Mouse (Mus musculus) liver, embryonic 11.5 days (tissue): ENCODE results near the gene Rtn4rl1. TPM values are rescaled to one million over a fixed set of nuclear protein-coding genes. Genes with fewer than 3 reads are reported as not detected.

Experiments used
- ATAC-seq: fragments of 200-750 bp; cut with Nextera tagmentation; replicated peaks from 2 replicates; pipeline ENCODE4 v1.8.0; 2017; ENCODE audit warnings: moderate number of reproducible peaks, mild to moderate bottlenecking, moderate TSS enrichment, moderate library complexity; ENCODE audit not compliant: low FRiP score
- DNase-seq: peaks from one replicate; pipeline ENCODE4 v3.0.0-alpha.2; 2017; ENCODE audit warnings: low spot score
- H3K27ac ChIP-seq: fragments of 300-500 bp; sonication (generic); 2 replicates; pipeline ENCODE4 v1.5.1; 2014; ENCODE audit warnings: mild to moderate bottlenecking, low read depth, low read length, control low read depth
- H3K27me3 ChIP-seq: fragments of 300-500 bp; sonication (generic); replicated peaks from 2 replicates; pipeline ENCODE4 v1.6.1; 2014; ENCODE audit warnings: low read length, mixed read lengths; ENCODE audit not compliant: control insufficient read depth, insufficient read depth
- H3K36me3 ChIP-seq: fragments of 300-500 bp; sonication (generic); 2 replicates; pipeline ENCODE4 v1.6.1; 2014; ENCODE audit warnings: mild to moderate bottlenecking, low read length, moderate library complexity, mixed read lengths; ENCODE audit not compliant: control insufficient read depth, insufficient read depth
- H3K4me1 ChIP-seq: fragments of 300-500 bp; sonication (generic); replicated peaks from 2 replicates; pipeline ENCODE4 v1.6.1; 2014; ENCODE audit warnings: low read length, mixed read lengths; ENCODE audit not compliant: control insufficient read depth, insufficient read depth
- H3K4me2 ChIP-seq: fragments of 300-500 bp; sonication (generic); 2 replicates; pipeline ENCODE4 v1.6.1; 2014; ENCODE audit warnings: mild to moderate bottlenecking, control low read depth, moderate library complexity
- H3K4me3 ChIP-seq: fragments of 300-500 bp; sonication (generic); 2 replicates; pipeline ENCODE4 v1.5.1; 2014; ENCODE audit warnings: low read depth, low read length, control low read depth
- H3K9ac ChIP-seq: fragments of 300-500 bp; sonication (generic); 2 replicates; pipeline ENCODE4 v1.6.1; 2014; ENCODE audit warnings: low read depth, low read length, control low read depth
- H3K9me3 ChIP-seq: fragments of 300-500 bp; sonication (generic); 2 replicates; pipeline ENCODE4 v1.6.1; 2016; ENCODE audit warnings: low read length, inconsistent platforms, mixed read lengths; ENCODE audit not compliant: control insufficient read depth
- WGBS: fragments of 180-500 bp; shearing (Covaris S2); extraction: QIAGEN DNeasy Blood & Tissue Kit; methylation state at CpG from one replicate; pipeline ENCODE4 v1.1.7; 2014; 5-methylcytosine and 5-hydroxymethylcytosine counted together
- polyA plus RNA-seq: library from polyadenylated mRNA; unstranded; fragments of >200 nt; fragmentation: Nextera tagmentation; extraction: Ambion mirVana; gene quantifications from 2 replicates; pipeline ENCODE4 v1.2.1, GENCODE M21; 2014

Rtn4rl1 gene
- polyA plus RNA-seq, 1 experiment from 2014 or later = 2.9 TPM

DNA sequence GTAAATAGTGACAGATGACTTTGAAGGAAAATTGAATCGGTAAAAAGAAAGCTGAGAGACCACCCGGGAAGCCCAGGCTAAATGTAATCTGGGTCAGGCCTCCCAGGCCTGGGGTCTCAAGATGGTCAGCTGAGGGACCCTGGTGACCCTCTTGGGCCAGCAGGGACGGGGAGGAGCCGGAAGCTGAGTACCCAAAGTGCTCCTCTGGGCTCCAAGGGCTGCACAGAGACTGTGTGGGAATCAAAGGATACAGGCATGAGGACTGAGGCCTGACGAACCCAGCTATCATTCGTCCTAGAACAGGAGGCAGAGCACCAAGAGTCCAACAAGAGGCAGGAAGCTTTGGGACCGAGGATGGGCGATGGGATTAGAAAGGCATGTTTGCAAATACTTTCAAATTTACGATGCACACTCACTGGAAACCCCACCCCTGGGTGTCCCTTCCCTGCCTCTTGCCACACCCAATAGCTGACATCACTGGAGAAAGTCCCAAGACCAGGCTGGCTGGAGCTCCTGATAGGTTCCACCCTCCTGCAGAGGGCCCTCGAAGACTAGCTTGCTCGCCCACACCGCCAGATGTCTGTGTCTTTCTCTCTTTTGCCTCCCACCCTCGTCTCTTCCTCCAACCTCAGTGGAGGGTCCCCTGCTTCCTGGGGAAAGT, 60.8 kb downstream of the Rtn4rl1 start:
- H3K27me3 ChIP-seq = no peaks in the 10 kb centered on the region
- H3K4me3 ChIP-seq = 0 out of 2 replicates have a peak overlapping the region, but pooled peaks have one; percentile 6
- WGBS = 54% methylated on average over 13 of the region's 13 CpGs
- no peak overlapping the region for H3K9ac ChIP-seq
- peaks cover 12% of the 10 kb centered on the region for H3K4me1 ChIP-seq
- no peak for DNase-seq
- H3K27ac ChIP-seq = no peak overlapping the region
- ATAC-seq = peak; percentile 93
- H3K4me2 ChIP-seq = peak overlapping the region; percentile 50
- no peaks in the 10 kb centered on the region for H3K9me3 ChIP-seq
- H3K36me3 ChIP-seq = no peaks in the 10 kb centered on the region

- 57% methylated on average over 5 of the region's 5 CpGs for WGBS
- peaks cover 8% of the 10 kb centered on the region for H3K4me1 ChIP-seq
- no peak overlapping the region for H3K27ac ChIP-seq
- no peaks in the 10 kb centered on the region for H3K27me3 ChIP-seq
- no peaks in the 10 kb centered on the region for H3K9me3 ChIP-seq
- H3K4me3 ChIP-seq = no peak overlapping the region
- no peak overlapping the region for H3K9ac ChIP-seq
- no peaks in the 10 kb centered on the region for H3K36me3 ChIP-seq
- H3K4me2 ChIP-seq = no peak overlapping the region
- DNase-seq (no peak), ATAC-seq (no peak)
Measured at GRCm38 (mm10) chr11:75255330-75255729, 61.7 kb downstream of the Rtn4rl1 start.

DNA sequence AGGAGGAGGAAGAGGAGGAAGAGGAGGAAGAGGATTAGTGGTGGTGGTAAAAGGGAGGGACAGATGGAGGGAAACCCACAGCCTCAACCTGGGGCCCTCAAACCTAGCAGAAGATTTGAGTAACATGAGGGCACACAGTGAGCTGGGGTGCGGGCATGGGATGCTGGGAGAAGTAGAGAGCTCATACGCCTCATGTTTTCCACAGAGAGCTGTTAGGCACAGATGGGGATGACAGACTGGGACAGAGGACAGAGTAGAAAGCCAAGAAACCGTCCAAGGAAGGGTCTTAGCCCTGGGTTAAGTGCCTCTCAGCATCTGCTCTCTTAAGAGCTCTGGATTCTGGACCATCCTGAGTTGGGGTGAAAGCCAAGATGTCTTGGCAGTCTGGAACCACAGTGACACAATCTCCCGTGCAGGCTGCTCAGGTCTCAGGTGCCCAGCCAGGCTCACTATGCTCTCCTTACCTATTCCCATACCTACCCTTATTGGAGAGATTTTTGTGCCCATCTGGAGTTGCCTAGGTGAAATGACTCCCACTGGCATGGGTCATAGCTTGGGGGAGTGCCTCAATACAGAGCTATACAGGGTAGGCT, 63.6 kb downstream of the Rtn4rl1 start:
- no peaks in the 10 kb centered on the region for H3K36me3 ChIP-seq
- 80% methylated on average over 4 of the region's 4 CpGs for WGBS
- no peak overlapping the region for H3K4me2 ChIP-seq
- no peak overlapping the region for H3K9ac ChIP-seq
- no peak overlapping the region for H3K27ac ChIP-seq
- H3K27me3 ChIP-seq = no peaks in the 10 kb centered on the region
- peaks cover 16% of the 10 kb centered on the region for H3K4me1 ChIP-seq
- H3K4me3 ChIP-seq = no peak overlapping the region
- no peaks in the 10 kb centered on the region for H3K9me3 ChIP-seq
- DNase-seq (no peak), ATAC-seq (no peak)

- H3K4me1 ChIP-seq = peaks cover 20% of the 10 kb centered on the region
Measured at GRCm38 (mm10) chr11:75259416-75259815, 65.8 kb downstream of the Rtn4rl1 start.

DNA sequence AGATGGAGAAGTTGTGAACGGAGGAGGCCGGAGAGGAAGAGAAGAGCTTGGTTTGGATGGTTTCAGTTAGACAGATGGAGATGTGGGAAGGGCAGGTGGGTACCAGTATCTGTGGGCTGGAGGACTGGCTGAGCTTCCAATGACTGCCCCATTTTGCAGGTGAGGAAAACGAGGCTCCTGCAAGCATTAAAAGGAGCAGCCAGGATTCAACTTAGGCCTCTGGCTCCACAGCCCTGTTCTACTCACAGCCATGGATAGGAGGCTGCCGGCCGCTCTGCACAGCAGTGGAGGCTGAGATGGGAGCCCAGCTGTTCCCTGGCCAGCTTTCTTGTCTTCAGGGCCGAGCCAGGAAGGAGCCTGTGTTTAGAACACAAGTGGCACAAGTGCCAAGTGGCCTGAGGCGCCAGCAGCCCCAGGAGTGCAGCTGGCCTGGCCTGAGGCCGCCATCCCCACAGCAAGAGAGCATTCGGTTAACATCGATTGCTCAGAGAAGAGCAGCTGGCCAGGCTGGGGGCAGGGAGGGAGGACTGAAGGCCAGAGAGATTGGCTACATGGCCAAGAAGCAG, 66.5 kb downstream of the Rtn4rl1 start:
- Histone ChIP-seq H3K27me3 (no peaks in the 10 kb centered on the region), H3K36me3 (no peaks in the 10 kb centered on the region), H3K4me1 (peaks cover 15% of the 10 kb centered on the region), H3K9ac (no peak overlapping the region), H3K9me3 (no peaks in the 10 kb centered on the region), H3K4me3 (no peak overlapping the region), H3K27ac (no peak overlapping the region), H3K4me2 (no peak overlapping the region)
- ATAC-seq (no peak), DNase-seq (no peak)
- 70% methylated on average over 10 of the region's 10 CpGs for WGBS

More at GRCm38 (mm10) chr11:75259416-75259815, 65.8 kb downstream of the Rtn4rl1 start:
- Histone ChIP-seq H3K9ac (no peak overlapping the region), H3K9me3 (no peaks in the 10 kb centered on the region), H3K27ac (no peak overlapping the region), H3K4me2 (no peak overlapping the region), H3K4me3 (no peak overlapping the region), H3K36me3 (no peaks in the 10 kb centered on the region), H3K27me3 (no peaks in the 10 kb centered on the region)
- ATAC-seq (no peak), DNase-seq (no peak)
- 76% methylated on average over 6 of the region's 6 CpGs for WGBS

GRCm38 (mm10) chr11:75261016-75261415, 67.4 kb downstream of the Rtn4rl1 start:
- H3K4me1 ChIP-seq = peaks cover 15% of the 10 kb centered on the region
- no peaks in the 10 kb centered on the region for H3K27me3 ChIP-seq
- 77% methylated on average over 2 of the region's 2 CpGs for whole genome bisulfite sequencing
- no peak overlapping the region for H3K27ac ChIP-seq
- no peak overlapping the region for H3K9ac ChIP-seq
- no peak for DNase-seq
- H3K4me3 ChIP-seq = no peak overlapping the region
- no peak for ATAC-seq
- H3K4me2 ChIP-seq = no peak overlapping the region
- H3K36me3 ChIP-seq = no peaks in the 10 kb centered on the region
- no peaks in the 10 kb centered on the region for H3K9me3 ChIP-seq

DNA sequence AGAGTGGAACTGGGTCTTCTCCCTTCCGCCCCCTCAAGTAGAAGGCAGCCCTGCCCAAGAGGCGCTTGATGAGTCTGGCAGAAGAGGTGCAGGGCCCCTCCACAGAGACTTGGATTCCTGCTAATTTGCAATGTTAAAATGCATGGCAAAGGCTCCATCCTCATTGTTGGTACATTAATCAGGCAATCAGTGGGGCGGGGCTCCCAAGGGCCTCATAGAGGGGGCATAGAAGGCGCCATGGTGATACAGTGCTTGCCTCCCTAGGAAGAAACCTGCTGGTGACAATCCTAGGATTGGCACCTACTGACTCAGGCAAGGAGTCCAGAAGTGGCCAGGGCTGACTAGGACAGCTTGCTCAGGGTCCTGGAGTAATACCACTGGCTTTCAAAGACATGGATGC, 68.1 kb downstream of the Rtn4rl1 start:
- Histone ChIP-seq H3K27ac (no peak overlapping the region), H3K4me3 (no peak overlapping the region), H3K36me3 (no peaks in the 10 kb centered on the region), H3K4me1 (peaks cover 15% of the 10 kb centered on the region), H3K27me3 (no peaks in the 10 kb centered on the region), H3K9me3 (no peaks in the 10 kb centered on the region), H3K4me2 (no peak overlapping the region), H3K9ac (no peak overlapping the region)
- DNase-seq (no peak), ATAC-seq (no peak)
- 83% methylated on average over 4 of the region's 4 CpGs for whole genome bisulfite sequencing

DNA sequence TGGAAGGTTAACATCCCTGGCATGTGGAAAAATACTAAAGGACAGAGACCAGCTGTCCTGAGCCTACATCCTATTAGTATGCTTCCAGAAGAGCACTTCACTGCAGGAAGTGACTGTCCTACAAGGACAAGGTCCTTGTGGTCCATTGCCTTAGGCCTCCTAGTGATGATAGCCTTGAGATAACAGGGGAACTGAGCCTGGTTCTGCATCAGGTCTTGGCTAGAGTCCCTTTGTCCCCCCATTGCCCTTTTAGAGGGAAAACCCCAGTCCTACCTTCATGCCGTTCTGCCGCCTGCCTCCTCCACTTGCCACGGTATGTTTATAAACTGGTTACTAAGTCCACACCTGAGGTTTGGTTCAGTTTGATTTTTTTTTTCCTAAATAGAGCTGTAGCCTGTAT, 68.6 kb downstream of the Rtn4rl1 start:
- Histone ChIP-seq H3K27me3 (no peaks in the 10 kb centered on the region), H3K4me2 (no peak overlapping the region), H3K27ac (no peak overlapping the region), H3K4me3 (no peak overlapping the region), H3K9me3 (no peaks in the 10 kb centered on the region), H3K4me1 (peaks cover 15% of the 10 kb centered on the region), H3K9ac (no peak overlapping the region), H3K36me3 (no peaks in the 10 kb centered on the region)
- no peak for DNase-seq
- no peak for ATAC-seq
- 81% methylated on average over 3 of the region's 3 CpGs for WGBS

DNA sequence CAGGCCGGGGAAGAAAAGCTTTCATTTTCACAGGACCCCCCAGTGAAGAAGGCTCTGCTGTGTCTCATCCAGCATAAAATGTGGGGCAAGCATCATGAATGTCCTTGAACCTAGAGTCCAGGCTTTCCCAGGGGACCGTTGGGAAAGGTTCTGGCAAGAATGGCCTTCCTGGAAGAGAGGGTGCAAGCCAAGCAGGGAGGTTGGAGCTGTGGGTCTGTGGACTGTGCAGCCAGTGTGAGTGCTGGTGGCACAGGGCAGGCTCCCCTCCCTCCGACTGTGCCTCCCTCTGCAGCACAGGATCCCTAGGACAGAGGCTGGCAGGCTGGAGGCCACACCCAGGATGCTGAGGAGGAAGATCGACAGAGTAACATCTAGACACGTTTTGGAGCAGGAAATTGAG, 69.2 kb downstream of the Rtn4rl1 start:
- ATAC-seq = no peak
- H3K9me3 ChIP-seq = no peaks in the 10 kb centered on the region
- H3K4me3 ChIP-seq = no peak overlapping the region
- no peaks in the 10 kb centered on the region for H3K27me3 ChIP-seq
- no peak overlapping the region for H3K27ac ChIP-seq
- WGBS = 44% methylated on average over 5 of the region's 5 CpGs
- H3K4me1 ChIP-seq = peaks cover 15% of the 10 kb centered on the region
- H3K4me2 ChIP-seq = no peak overlapping the region
- H3K9ac ChIP-seq = no peak overlapping the region
- H3K36me3 ChIP-seq = no peaks in the 10 kb centered on the region
- DNase-seq = no peak
